ENCODE assay signal across 17 mouse cellular contexts in genomic region chr9:21249629-21250508, GRCm38 (mm10). TPM values are rescaled to one million over a fixed set of nuclear protein-coding genes. Genes with fewer than 3 reads are reported as not detected.
A peak's percentile ranks its signal among the peaks of the same experiment; 100 is the strongest.
DNase-seq lines count a peak whose midpoint lies in the region; ATAC-seq and TF ChIP-seq lines count a peak whose summit lies in the region.
"Had no signal": no experiment of that assay in that cellular context is flagged by ENCODE, and none has a peak within 500 bp of the region (broad histone marks: within the 10 kb centered on the region; RNA-seq: fewer than 3 reads in every experiment).

No protein-coding gene starts in this region.

- H3K4me2 ChIP-seq in liver, embryonic 13.5 days: no peak overlapping the region
- no peak overlapping the region for H3K4me2 ChIP-seq in stomach, postnatal 0 days (replicated peaks; ENCODE audit: low read depth)
- H3K4me2 ChIP-seq: heart, embryonic 15.5 days; hindbrain, embryonic 15.5 days; midbrain, embryonic 13.5 days; neural tube, embryonic 13.5 days had no signal

- WGBS in liver, embryonic 13.5 days (ENCODE audit: insufficient replicate concordance): 27% methylated on average over 17 of the region's 17 CpGs
- 24% methylated on average over 17 of the region's 17 CpGs for WGBS in stomach, postnatal 0 days

- peak; percentile 50 for DNase-seq in kidney, adult 9 months
- DNase-seq in kidney, postnatal 36 days: no peak
- peak; percentile 21 for DNase-seq in retina, embryonic 14.5 days (ENCODE audit: low spot score)
- no peak for DNase-seq in retina, postnatal 1 day
- DNase-seq in liver, embryonic 13.5 days: no peak
- no peak for DNase-seq in stomach, postnatal 0 days (ENCODE audit: low spot score)
- DNase-seq in thymus, postnatal 25 days: no peak
- DNase-seq in thymus, postnatal 0 days (ENCODE audit: low spot score): no peak
- DNase-seq: forebrain, postnatal 0 days; gastrocnemius, postnatal 25 days; lung, postnatal 14 days had no signal

- H3K27ac ChIP-seq in liver, embryonic 13.5 days: no peak overlapping the region
- peak overlapping the region; percentile 74 for H3K27ac ChIP-seq in stomach, postnatal 0 days (replicated peaks)
- H3K27ac ChIP-seq: heart, embryonic 15.5 days; hindbrain, embryonic 15.5 days; midbrain, embryonic 13.5 days; neural tube, embryonic 13.5 days had no signal

- no peaks in the 10 kb centered on the region for H3K9me3 ChIP-seq in liver, embryonic 13.5 days (replicated peaks)
- no peaks in the 10 kb centered on the region for H3K9me3 ChIP-seq in stomach, postnatal 0 days (ENCODE audit: control insufficient read depth, low read length)
- H3K9me3 ChIP-seq: heart, embryonic 15.5 days; hindbrain, embryonic 15.5 days; midbrain, embryonic 13.5 days; neural tube, embryonic 13.5 days had no signal

- TF ChIP-seq CTCF in stomach, postnatal 0 days (IDR thresholded peaks at IDR 0.05; ENCODE audit: low read depth): no peak

- no peaks in the 10 kb centered on the region for H3K36me3 ChIP-seq in liver, embryonic 13.5 days
- H3K36me3 ChIP-seq in stomach, postnatal 0 days (ENCODE audit: control insufficient read depth, insufficient read depth, low read length): no peaks in the 10 kb centered on the region
- H3K36me3 ChIP-seq: heart, embryonic 15.5 days; hindbrain, embryonic 15.5 days; midbrain, embryonic 13.5 days; neural tube, embryonic 13.5 days had no signal

- H3K27me3 ChIP-seq in liver, embryonic 13.5 days: peaks cover 79% of the 10 kb centered on the region
- peaks cover 3% of the 10 kb centered on the region; the same call in 1 of the 2 replicates for H3K27me3 ChIP-seq in stomach, postnatal 0 days (ENCODE audit: control insufficient read depth, insufficient read depth, low read length)

- no peak overlapping the region for H3K9ac ChIP-seq in liver, embryonic 13.5 days
- H3K9ac ChIP-seq in stomach, postnatal 0 days (ENCODE audit: low read length): no peak overlapping the region
- H3K9ac ChIP-seq: forebrain, postnatal 0 days; heart, embryonic 15.5 days; hindbrain, embryonic 15.5 days; midbrain, embryonic 13.5 days; neural tube, embryonic 13.5 days had no signal

- peak; percentile 24; the same call in 1 of the 2 replicates for ATAC-seq in liver, embryonic 13.5 days (ENCODE audit: low read depth)
- ATAC-seq in stomach, postnatal 0 days (ENCODE audit: low FRiP score, low TSS enrichment): 0 out of 2 replicates have a peak, but pooled peaks have one; percentile 30
- ATAC-seq: CD4-positive, CD25-positive, alpha-beta regulatory T cell, adult 4 months; forebrain, postnatal 0 days; midbrain, embryonic 13.5 days had no signal

- peaks cover 27% of the 10 kb centered on the region for H3K4me1 ChIP-seq in liver, embryonic 13.5 days (replicated peaks)
- no peaks in the 10 kb centered on the region for H3K4me1 ChIP-seq in stomach, postnatal 0 days (replicated peaks; ENCODE audit: control insufficient read depth, insufficient read depth)

- H3K4me3 ChIP-seq in liver, embryonic 13.5 days (replicated peaks): no peak overlapping the region
- no peak overlapping the region for H3K4me3 ChIP-seq in stomach, postnatal 0 days (ENCODE audit: low read depth, low read length)
- H3K4me3 ChIP-seq: erythroblast, embryonic 14.5 days; heart, embryonic 15.5 days; hindbrain, embryonic 15.5 days; midbrain, embryonic 13.5 days; neural tube, embryonic 13.5 days had no signal

- no peak for TF ChIP-seq EP300 in stomach, postnatal 0 days (optimal IDR thresholded peaks at IDR 0.05)

RNA-seq across cellular contexts. Expression of gene S1pr5, which starts 1.6 kb away (rescaled TPM):
- polyA plus RNA-seq in liver, embryonic 13.5 days (2015; fragmentation: Nextera tagmentation; extraction: Ambion mirVana): 0.03 and 0.10 TPM in 2 replicates
- 4.7 and 5.0 TPM in 2 replicates for polyA plus RNA-seq in stomach, postnatal 0 days (2015; fragmentation: Nextera tagmentation; extraction: Ambion mirVana)
- 0.09 TPM in 1 of 2 replicates, not detected in the other for polyA plus RNA-seq in thymus, postnatal 0 days (2015; fragmentation: Nextera tagmentation; extraction: Ambion mirVana)
- polyA plus RNA-seq: erythroblast, embryonic 14.5 days had no signal

RNA-seq across cellular contexts. Expression of gene Keap1, which starts 10.7 kb away (rescaled TPM):
- polyA plus RNA-seq in liver, embryonic 13.5 days (2015; fragmentation: Nextera tagmentation; extraction: Ambion mirVana): 31.9 TPM in 2 replicates
- 37.2 and 40.8 TPM in 2 replicates for polyA plus RNA-seq in stomach, postnatal 0 days (2015; fragmentation: Nextera tagmentation; extraction: Ambion mirVana)
- polyA plus RNA-seq in thymus, postnatal 0 days (2015; fragmentation: Nextera tagmentation; extraction: Ambion mirVana): 61.2 and 64.2 TPM in 2 replicates

RNA-seq across cellular contexts. Expression of gene Atg4d, which starts 15.2 kb away (rescaled TPM):
- polyA plus RNA-seq in liver, embryonic 13.5 days (2015; fragmentation: Nextera tagmentation; extraction: Ambion mirVana): 85.5 and 86.2 TPM in 2 replicates
- 38.6 and 41.7 TPM in 2 replicates for polyA plus RNA-seq in stomach, postnatal 0 days (2015; fragmentation: Nextera tagmentation; extraction: Ambion mirVana)
- 49.2 and 56.2 TPM in 2 replicates for polyA plus RNA-seq in thymus, postnatal 0 days (2015; fragmentation: Nextera tagmentation; extraction: Ambion mirVana)

RNA-seq across cellular contexts. Expression of gene Kri1, which starts 37.9 kb away (rescaled TPM):
- polyA plus RNA-seq in liver, embryonic 13.5 days (2015; fragmentation: Nextera tagmentation; extraction: Ambion mirVana): 9.9 and 10.3 TPM in 2 replicates
- polyA plus RNA-seq in stomach, postnatal 0 days (2015; fragmentation: Nextera tagmentation; extraction: Ambion mirVana): 6.7 and 7.9 TPM in 2 replicates
- polyA plus RNA-seq in thymus, postnatal 0 days (2015; fragmentation: Nextera tagmentation; extraction: Ambion mirVana): 17.9 and 25.1 TPM in 2 replicates

RNA-seq across cellular contexts. Expression of gene Cdkn2d, which starts 41.3 kb away (rescaled TPM):
- 104 and 105 TPM in 2 replicates for polyA plus RNA-seq in liver, embryonic 13.5 days (2015; fragmentation: Nextera tagmentation; extraction: Ambion mirVana)
- 23.1 and 28.0 TPM in 2 replicates for polyA plus RNA-seq in stomach, postnatal 0 days (2015; fragmentation: Nextera tagmentation; extraction: Ambion mirVana)
- polyA plus RNA-seq in thymus, postnatal 0 days (2015; fragmentation: Nextera tagmentation; extraction: Ambion mirVana): 216 and 234 TPM in 2 replicates

Comparison
In these comparisons a context has a peak if more than half of its experiments do, and no peak if none do; other contexts are left out.
1. DNase-seq: peak in kidney, adult 9 months (single experiment) and retina, embryonic 14.5 days (single experiment); none in kidney, postnatal 36 days (0 of 2), retina, postnatal 1 day (single experiment), liver, embryonic 13.5 days (single experiment), stomach, postnatal 0 days (single experiment), thymus, postnatal 25 days (single experiment) and thymus, postnatal 0 days (single experiment).